Mouse (Mus musculus): ENCODE results near the gene Erg28. TPM values are rescaled to one million over a fixed set of nuclear protein-coding genes. Genes with fewer than 3 reads are reported as not detected.

Erg28 gene
- polyA plus RNA-seq, 1 experiment from 2014 or later = 110 TPM

DNA sequence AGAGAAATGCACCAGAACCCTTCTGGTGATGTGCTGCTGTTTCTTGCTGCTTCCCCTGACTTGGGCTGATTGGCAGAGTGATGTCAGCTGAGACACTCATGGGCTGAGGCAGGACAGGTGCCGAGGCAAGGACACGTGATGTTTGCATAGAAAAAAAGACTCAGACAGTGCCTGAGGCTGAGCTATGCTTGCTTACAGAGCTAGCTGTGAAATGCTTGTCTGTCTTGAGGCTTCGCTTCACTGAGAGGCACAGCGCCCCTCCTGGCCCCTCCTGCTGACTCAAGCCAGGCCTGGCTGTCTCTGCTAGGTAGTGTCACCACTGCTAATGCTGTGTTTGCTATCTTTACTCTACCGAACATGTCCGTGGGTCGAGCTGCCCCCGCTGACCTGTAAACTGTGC, 26.3 kb upstream of the Erg28 start:
- Histone ChIP-seq H3K9me3 (replicated peaks) (no peaks in the 10 kb centered on the region), H3K27me3 (replicated peaks) (no peaks in the 10 kb centered on the region), H3K4me3 (replicated peaks) (no peak overlapping the region), H3K36me3 (peaks cover 13% of the 10 kb centered on the region), H3K4me1 (no peaks in the 10 kb centered on the region), H3K27ac (replicated peaks) (no peak overlapping the region), H3K9ac (replicated peaks) (no peak overlapping the region), H3K4me2 (no peak overlapping the region)
- 93% methylated on average over 8 of the region's 8 CpGs for WGBS
- no peak for ATAC-seq (ENCODE audit: low FRiP score)

DNA sequence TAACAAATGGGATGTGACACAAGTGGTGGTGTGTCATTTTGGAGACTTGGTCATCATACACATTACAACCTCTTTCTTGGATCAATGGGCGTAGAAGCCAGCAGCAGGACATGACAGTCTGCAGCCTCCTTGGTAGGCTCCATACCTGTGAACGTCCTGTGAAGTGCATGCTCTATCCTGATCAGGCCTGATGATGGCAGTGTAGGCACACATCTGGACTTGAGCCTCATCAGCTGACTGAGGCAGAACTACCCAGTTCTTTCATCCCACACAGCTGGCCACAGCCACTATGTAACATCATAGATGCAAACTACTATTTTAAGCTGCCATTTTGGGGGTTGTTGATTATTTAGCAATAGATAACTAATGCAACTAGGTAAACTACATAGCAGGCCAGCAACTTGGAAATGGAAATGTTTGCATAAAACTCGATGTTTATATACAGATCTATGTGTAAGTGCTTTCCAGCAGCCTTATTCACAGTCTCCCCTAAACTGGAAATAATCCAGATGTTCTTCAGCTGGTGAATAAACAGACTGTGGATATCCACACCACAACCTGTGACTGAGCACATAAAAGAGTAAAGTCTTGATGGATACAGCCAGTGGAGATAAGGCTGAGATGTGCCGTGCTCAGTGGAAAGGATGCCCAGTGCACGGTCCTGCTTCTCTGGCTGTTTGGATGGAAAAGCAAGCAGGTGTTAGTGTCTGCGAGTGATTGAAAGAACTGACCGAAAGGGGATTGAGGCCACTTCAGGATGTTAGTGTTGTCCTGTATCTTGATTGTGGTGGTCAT, 24.0 kb upstream of the Erg28 start:
- H3K4me3 ChIP-seq (replicated peaks) = no peak overlapping the region
- H3K27ac ChIP-seq (replicated peaks) = no peak overlapping the region
- 87% methylated on average over 7 of the region's 7 CpGs for WGBS
- H3K9me3 ChIP-seq (replicated peaks) = no peaks in the 10 kb centered on the region
- ATAC-seq (ENCODE audit: low FRiP score) = peak; percentile 61; the same call in 1 of the 2 replicates
- H3K4me2 ChIP-seq = no peak overlapping the region
- H3K9ac ChIP-seq (replicated peaks) = no peak overlapping the region
- no peaks in the 10 kb centered on the region for H3K27me3 ChIP-seq (replicated peaks)
- H3K36me3 ChIP-seq = peaks cover 13% of the 10 kb centered on the region
- no peaks in the 10 kb centered on the region for H3K4me1 ChIP-seq

DNA sequence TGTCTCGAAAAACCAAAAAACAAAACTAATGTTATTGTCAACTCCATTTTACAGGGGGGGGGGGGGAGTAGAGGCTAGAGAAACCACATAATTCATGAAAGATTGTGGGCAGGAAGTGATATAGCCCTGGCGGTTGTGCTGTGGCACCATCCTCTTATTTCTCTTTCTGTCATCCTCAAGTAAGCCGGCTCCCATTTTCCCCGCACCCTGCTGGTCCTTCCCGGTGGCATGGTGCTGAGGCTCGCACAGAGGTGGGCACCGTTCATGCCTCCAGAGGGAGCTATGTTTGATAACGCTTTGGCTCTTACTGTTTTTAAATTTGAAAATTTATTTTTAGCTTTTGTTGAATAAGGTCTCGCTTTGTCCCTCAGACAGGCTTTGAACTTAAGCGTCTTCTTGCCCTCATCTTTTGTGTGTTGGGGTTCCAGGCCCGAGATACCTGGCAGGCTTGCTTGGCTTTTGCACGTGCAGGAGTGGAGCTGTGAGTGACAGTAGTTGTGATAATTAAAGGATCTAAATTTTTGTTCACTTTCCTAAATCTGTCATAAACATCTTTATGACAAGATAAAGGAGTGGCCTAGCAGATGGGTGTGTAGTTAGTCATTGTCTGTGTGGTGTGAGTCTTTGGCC, 15.1 kb upstream of the Erg28 start:
- ATAC-seq (ENCODE audit: low FRiP score) = no peak
- 90% methylated on average over 12 of the region's 12 CpGs for WGBS
- Histone ChIP-seq H3K27ac (replicated peaks) (no peak overlapping the region), H3K36me3 (peaks cover 4% of the 10 kb centered on the region), H3K27me3 (replicated peaks) (no peaks in the 10 kb centered on the region), H3K9ac (replicated peaks) (no peak overlapping the region), H3K4me1 (no peaks in the 10 kb centered on the region), H3K9me3 (replicated peaks) (no peaks in the 10 kb centered on the region), H3K4me3 (replicated peaks) (no peak overlapping the region), H3K4me2 (no peak overlapping the region)

DNA sequence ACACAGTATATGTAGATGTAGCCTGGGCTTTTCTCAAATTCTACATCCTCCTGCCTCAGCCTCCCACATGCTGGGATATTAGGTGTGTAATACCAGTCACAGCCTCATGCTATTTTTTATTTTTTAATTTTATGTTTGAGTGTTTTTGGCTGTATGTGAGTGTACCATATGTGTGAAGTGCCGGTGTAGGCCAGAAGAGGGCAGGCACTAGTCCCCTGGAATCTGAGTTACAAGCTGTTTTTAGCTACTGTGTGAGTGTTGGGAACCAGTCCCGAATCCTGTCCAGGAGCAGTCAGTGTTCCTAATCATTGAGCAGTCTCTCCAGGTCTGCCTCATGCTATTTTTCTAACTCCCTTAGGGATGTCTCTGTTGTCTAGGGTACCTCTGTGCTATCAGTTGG, 13.4 kb upstream of the Erg28 start:
- Histone ChIP-seq H3K4me1 (no peaks in the 10 kb centered on the region), H3K9ac (replicated peaks) (no peak overlapping the region), H3K27me3 (replicated peaks) (no peaks in the 10 kb centered on the region), H3K27ac (replicated peaks) (no peak overlapping the region), H3K4me2 (no peak overlapping the region), H3K36me3 (peaks cover 10% of the 10 kb centered on the region), H3K4me3 (replicated peaks) (no peak overlapping the region), H3K9me3 (replicated peaks) (no peaks in the 10 kb centered on the region)
- WGBS = 91% methylated on average over 2 of the region's 2 CpGs
- no peak for ATAC-seq (ENCODE audit: low FRiP score)

DNA sequence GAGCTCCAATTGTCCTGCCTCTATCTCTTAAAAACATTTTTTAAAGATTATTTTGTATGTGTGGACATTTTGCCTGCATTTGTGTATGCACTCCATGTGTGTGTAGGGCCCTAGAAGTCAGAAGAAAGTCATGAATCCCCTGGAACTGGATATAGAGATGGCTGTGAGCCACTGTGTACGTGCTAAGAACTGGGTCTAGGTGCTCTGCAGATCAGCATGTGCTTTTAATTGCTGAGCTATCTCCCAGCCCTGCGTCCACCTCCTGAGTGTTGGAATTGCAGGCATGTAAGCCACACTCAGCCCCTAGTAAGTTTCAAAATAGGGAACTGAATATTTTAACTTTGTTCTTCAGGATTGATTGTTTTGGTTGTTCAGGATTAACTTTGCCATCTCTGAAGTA, 10.2 kb upstream of the Erg28 start:
- Histone ChIP-seq H3K4me3 (replicated peaks) (no peak overlapping the region), H3K9me3 (replicated peaks) (no peaks in the 10 kb centered on the region), H3K27me3 (replicated peaks) (no peaks in the 10 kb centered on the region), H3K27ac (replicated peaks) (no peak overlapping the region), H3K36me3 (peaks cover 24% of the 10 kb centered on the region), H3K4me1 (no peaks in the 10 kb centered on the region), H3K4me2 (no peak overlapping the region), H3K9ac (replicated peaks) (no peak overlapping the region)
- ATAC-seq (ENCODE audit: low FRiP score) = no peak
- WGBS = 96% methylated on average over 2 of the region's 2 CpGs

DNA sequence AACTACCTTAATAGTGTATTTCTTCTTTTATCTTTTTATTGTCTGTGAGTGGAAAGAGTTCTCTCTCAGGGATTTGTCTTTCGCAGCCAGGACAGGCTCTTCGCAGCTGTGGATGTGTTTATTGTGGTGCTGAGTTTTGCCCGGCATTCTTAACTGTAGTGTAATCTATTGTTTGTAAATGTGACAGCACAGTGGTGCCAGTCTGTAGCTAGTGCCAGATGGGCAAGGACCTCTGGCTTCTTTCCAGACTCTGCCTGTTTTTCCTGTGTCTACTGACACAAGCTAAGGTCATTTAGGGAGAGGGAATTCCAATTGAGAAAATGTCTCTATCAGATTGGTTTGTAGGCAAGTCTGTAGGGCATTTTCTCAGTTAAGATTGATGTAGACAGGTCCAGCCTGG, 6.3 kb upstream of the Erg28 start:
- Histone ChIP-seq H3K36me3 (peaks cover 27% of the 10 kb centered on the region), H3K4me3 (replicated peaks) (no peak overlapping the region), H3K4me2 (no peak overlapping the region), H3K9ac (replicated peaks) (no peak overlapping the region), H3K9me3 (replicated peaks) (no peaks in the 10 kb centered on the region), H3K27me3 (replicated peaks) (no peaks in the 10 kb centered on the region), H3K4me1 (peaks cover 10% of the 10 kb centered on the region), H3K27ac (replicated peaks) (no peak overlapping the region)
- 52% methylated on average over 3 of the region's 3 CpGs for WGBS
- no peak for ATAC-seq (ENCODE audit: low FRiP score)

DNA sequence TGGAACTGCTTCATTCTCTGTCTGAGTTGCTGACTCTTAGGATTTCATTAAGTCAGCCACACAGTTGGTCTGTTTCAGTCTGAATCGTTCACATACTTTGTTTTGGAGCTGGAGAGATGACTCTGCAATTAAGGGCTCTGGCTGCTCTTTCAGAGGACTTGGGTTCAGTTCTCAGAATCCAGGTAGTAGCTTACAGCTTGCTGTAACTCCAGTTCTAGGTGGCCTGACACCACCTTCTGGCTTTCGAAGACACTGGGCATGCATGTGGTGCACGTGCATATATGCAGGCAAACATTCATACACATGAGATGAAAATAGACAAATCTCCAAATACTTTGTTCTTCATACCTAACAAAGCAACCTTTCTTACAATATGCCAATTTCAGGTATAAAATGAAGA, 5.5 kb upstream of the Erg28 start:
- Histone ChIP-seq H3K4me2 (no peak overlapping the region), H3K9ac (replicated peaks) (no peak overlapping the region), H3K36me3 (peaks cover 26% of the 10 kb centered on the region), H3K27me3 (replicated peaks) (no peaks in the 10 kb centered on the region), H3K4me1 (peaks cover 15% of the 10 kb centered on the region), H3K9me3 (replicated peaks) (no peaks in the 10 kb centered on the region), H3K4me3 (replicated peaks) (no peak overlapping the region), H3K27ac (replicated peaks) (no peak overlapping the region)
- ATAC-seq (ENCODE audit: low FRiP score) = no peak
- WGBS = 92% methylated on average over 3 of the region's 3 CpGs

DNA sequence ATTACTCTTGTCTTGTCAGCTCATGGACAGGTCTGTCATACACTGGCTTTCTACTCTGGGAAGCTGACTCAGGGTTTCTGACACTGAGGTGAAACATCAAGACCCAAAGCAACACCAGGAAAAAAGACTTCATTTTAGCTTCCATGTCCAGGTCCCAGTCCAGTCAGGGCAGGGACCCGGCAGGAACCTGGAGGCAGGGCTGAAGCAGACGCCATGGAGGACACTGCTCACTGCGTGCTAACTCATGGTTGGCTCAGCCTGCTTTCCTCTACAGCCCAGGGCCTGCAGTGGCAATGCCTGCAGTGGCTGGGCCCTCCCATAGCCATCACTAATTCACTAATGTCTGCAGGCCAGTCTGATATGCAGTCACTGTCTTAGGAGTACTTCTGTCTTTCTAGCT, 4.5 kb upstream of the Erg28 start:
- no peak overlapping the region for H3K9ac ChIP-seq (replicated peaks)
- H3K4me1 ChIP-seq = peaks cover 18% of the 10 kb centered on the region
- no peak overlapping the region for H3K27ac ChIP-seq (replicated peaks)
- no peaks in the 10 kb centered on the region for H3K9me3 ChIP-seq (replicated peaks)
- H3K27me3 ChIP-seq (replicated peaks) = no peaks in the 10 kb centered on the region
- H3K4me3 ChIP-seq (replicated peaks) = no peak overlapping the region
- WGBS = 98% methylated on average over 3 of the region's 3 CpGs
- no peak for ATAC-seq (ENCODE audit: low FRiP score)
- no peak overlapping the region for H3K4me2 ChIP-seq
- H3K36me3 ChIP-seq = peaks cover 22% of the 10 kb centered on the region

DNA sequence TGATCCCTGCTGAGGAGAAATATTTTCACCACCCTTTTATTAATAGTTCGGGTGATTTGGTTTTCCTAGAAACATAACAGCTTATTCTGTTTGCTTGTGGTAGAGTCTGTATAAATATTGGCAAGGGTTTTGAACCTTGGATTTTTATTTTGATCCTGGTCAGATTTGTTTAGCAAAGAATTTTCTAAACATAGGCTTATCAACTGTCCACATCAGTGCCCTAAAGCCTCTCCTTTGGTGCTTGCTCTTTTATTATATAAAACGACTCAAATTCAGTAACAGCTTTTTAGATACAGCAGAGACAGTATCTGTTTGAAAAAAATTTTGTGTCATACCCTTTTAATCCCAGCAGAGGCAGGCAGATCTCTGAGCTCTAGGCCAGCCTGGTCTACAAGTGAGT, 1.5 kb upstream of the Erg28 start:
- H3K27me3 ChIP-seq (replicated peaks) = no peaks in the 10 kb centered on the region
- WGBS = 80% methylated on average over 2 of the region's 2 CpGs
- ATAC-seq (ENCODE audit: low FRiP score) = no peak
- peak overlapping the region; percentile 73 for H3K4me2 ChIP-seq
- H3K4me3 ChIP-seq (replicated peaks) = peak overlapping the region; percentile 80; the same call in 1 of the 2 replicates
- H3K9me3 ChIP-seq (replicated peaks) = no peaks in the 10 kb centered on the region
- H3K4me1 ChIP-seq = peaks cover 38% of the 10 kb centered on the region
- peaks cover 14% of the 10 kb centered on the region; the same call in 1 of the 2 replicates for H3K36me3 ChIP-seq
- H3K27ac ChIP-seq (replicated peaks) = no peak overlapping the region
- no peak overlapping the region for H3K9ac ChIP-seq (replicated peaks)

DNA sequence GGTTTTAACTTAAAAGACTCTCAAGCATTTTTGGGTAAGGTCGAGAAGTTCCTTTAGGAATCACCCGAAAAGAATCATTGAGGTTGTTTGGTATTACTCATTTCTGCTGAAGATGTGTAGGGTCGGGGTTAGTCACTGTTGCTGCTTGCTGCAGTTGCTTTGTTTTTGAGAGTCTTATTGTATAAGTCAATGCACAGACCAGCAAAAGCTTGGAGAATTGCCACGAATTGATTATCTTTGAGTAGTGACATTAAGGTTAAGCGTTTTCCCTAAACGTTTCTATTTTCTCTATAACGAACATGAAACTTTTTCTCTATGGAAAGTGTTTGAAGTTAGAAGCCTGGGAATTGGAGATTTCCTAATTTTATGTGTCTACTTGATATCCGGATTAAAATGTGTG, 1.0 kb upstream of the Erg28 start:
- Histone ChIP-seq H3K36me3 (peaks cover 14% of the 10 kb centered on the region; the same call in 1 of the 2 replicates), H3K27ac (replicated peaks) (peak overlapping the region; percentile 95), H3K9ac (replicated peaks) (peak overlapping the region; percentile 78), H3K4me3 (replicated peaks) (peak overlapping the region; percentile 80), H3K4me2 (peak overlapping the region; percentile 73), H3K9me3 (replicated peaks) (no peaks in the 10 kb centered on the region), H3K4me1 (peaks cover 38% of the 10 kb centered on the region), H3K27me3 (replicated peaks) (no peaks in the 10 kb centered on the region)
- ATAC-seq (ENCODE audit: low FRiP score) = no peak
- 12% methylated on average over 8 of the region's 8 CpGs for WGBS

DNA sequence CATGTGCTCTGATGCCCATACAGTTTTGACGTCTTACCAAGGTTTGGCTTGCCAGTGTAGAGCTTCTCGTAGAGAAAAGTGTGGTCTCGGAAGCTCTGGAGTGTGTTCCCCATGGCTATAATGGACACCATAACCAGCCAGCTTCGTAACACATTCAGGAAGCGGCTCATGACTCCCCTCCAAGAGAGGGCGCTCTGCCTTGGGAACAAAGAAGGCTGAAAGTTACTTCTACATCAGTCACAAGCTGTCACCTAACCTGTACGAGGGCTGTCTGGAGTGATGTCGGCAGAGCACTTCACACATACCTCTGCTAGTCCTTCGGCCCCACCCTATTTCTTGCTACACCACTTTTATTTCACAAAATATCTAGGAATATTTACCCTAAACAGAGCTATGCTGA, 2.3 kb downstream of the Erg28 start:
- Histone ChIP-seq H3K4me3 (replicated peaks) (no peak overlapping the region), H3K36me3 (peaks cover 35% of the 10 kb centered on the region), H3K27ac (replicated peaks) (no peak overlapping the region), H3K4me1 (peaks cover 40% of the 10 kb centered on the region), H3K4me2 (no peak overlapping the region), H3K27me3 (replicated peaks) (no peaks in the 10 kb centered on the region), H3K9me3 (replicated peaks) (no peaks in the 10 kb centered on the region), H3K9ac (replicated peaks) (no peak overlapping the region)
- no peak for ATAC-seq (ENCODE audit: low FRiP score)
- 79% methylated on average over 9 of the region's 9 CpGs for WGBS

DNA sequence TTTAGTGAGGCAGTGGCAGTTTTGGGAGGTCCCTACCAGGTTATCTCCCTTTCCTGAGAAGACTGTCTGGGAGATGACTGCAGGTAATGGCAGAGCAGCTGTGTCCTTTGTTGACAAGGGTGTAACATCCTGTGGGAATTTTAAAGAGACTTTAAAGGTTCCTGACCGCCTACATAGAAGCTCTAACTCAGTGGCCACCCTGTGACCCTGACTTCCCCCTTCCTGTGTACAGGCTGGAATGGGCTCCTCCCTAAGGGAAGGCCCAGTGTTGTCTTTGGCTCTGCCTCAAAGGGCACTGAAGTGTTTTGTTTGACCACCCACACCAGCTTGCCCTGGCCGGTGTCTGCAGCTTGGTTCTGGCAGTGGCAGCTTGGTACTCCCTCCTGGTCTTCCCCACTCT, 10.8 kb downstream of the Erg28 start:
- no peak overlapping the region for H3K4me2 ChIP-seq
- ATAC-seq (ENCODE audit: low FRiP score) = no peak; the same call in 1 of the 2 replicates
- H3K4me3 ChIP-seq (replicated peaks) = no peak overlapping the region
- H3K9ac ChIP-seq (replicated peaks) = no peak overlapping the region
- no peaks in the 10 kb centered on the region for H3K9me3 ChIP-seq (replicated peaks)
- peaks cover 44% of the 10 kb centered on the region for H3K36me3 ChIP-seq
- no peaks in the 10 kb centered on the region for H3K27me3 ChIP-seq (replicated peaks)
- 0 out of 2 replicates have a peak, but pooled peaks cover 2% of the 10 kb centered on the region for H3K4me1 ChIP-seq
- H3K27ac ChIP-seq (replicated peaks) = no peak overlapping the region
- WGBS = 73% methylated on average over 2 of the region's 2 CpGs
